Mouse (Mus musculus) embryonic facial prominence, embryonic 11.5 days (tissue): Measurements from ENCODE around the gene Ost4. TPM values are rescaled to one million over a fixed set of nuclear protein-coding genes. Genes with fewer than 3 reads are reported as not detected.
A peak's percentile ranks its signal among the peaks of the same experiment; 100 is the strongest.

Source experiments
- ATAC-seq: fragments of 200-750 bp; cut with Nextera tagmentation; replicated peaks from 2 replicates; pipeline ENCODE4 v1.8.0; 2017; ENCODE audit warnings: low read depth; ENCODE audit not compliant: insufficient number of reproducible peaks, low FRiP score, low TSS enrichment
- DNase-seq: peaks from one replicate; pipeline ENCODE4 v3.0.0-alpha.2; 2015; ENCODE audit warnings: low spot score
- H3K27ac ChIP-seq: fragments of 300-500 bp; sonication (generic); replicated peaks from 2 replicates; pipeline ENCODE4 v1.5.1; 2014; ENCODE audit warnings: mild to moderate bottlenecking, low read depth, low read length, control low read depth
- H3K27me3 ChIP-seq: fragments of 300-500 bp; sonication (generic); 2 replicates; pipeline ENCODE4 v1.6.1; 2014; ENCODE audit warnings: mild to moderate bottlenecking, low read length, moderate library complexity, mixed read lengths; ENCODE audit not compliant: control insufficient read depth, insufficient read depth
- H3K36me3 ChIP-seq: fragments of 300-500 bp; sonication (generic); replicated peaks from 2 replicates; pipeline ENCODE4 v1.6.1; 2014; ENCODE audit warnings: low read depth, mild to moderate bottlenecking, low read length, moderate library complexity, mixed read lengths; ENCODE audit not compliant: control insufficient read depth, insufficient read depth
- H3K4me1 ChIP-seq: fragments of 300-500 bp; sonication (generic); 2 replicates; pipeline ENCODE4 v1.6.1; 2014; ENCODE audit warnings: low read length, mixed read lengths; ENCODE audit not compliant: control insufficient read depth, insufficient read depth
- H3K4me2 ChIP-seq: fragments of 300-500 bp; sonication (generic); 2 replicates; pipeline ENCODE4 v1.6.1; 2014; ENCODE audit warnings: low read depth, mild to moderate bottlenecking, control low read depth, low read length, moderate library complexity
- H3K4me3 ChIP-seq: fragments of 300-500 bp; sonication (generic); 2 replicates; pipeline ENCODE4 v1.5.1; 2014; ENCODE audit warnings: low read depth, low read length, control low read depth
- H3K9ac ChIP-seq: fragments of 300-500 bp; sonication (generic); replicated peaks from 2 replicates; pipeline ENCODE4 v1.6.1; 2014; ENCODE audit warnings: mild to moderate bottlenecking, control low read depth, low read length
- H3K9me3 ChIP-seq: fragments of 300-500 bp; sonication (generic); replicated peaks from 2 replicates; pipeline ENCODE4 v1.6.1; 2016; ENCODE audit warnings: mild to moderate bottlenecking, low read length, inconsistent platforms, mixed read lengths; ENCODE audit not compliant: control insufficient read depth
- WGBS: fragments of 180-500 bp; shearing (Covaris S2); extraction: QIAGEN DNeasy Blood & Tissue Kit; methylation state at CpG from one replicate; pipeline ENCODE4 v1.1.7; 2014; 5-methylcytosine and 5-hydroxymethylcytosine counted together
- polyA plus RNA-seq: library from polyadenylated mRNA; unstranded; fragments of >200 nt; fragmentation: Nextera tagmentation; extraction: Ambion mirVana; gene quantifications from 2 replicates; pipeline ENCODE4 v1.2.1, GENCODE M21; 2014

Gene Ost4
- polyA plus RNA-seq, 1 experiment from 2014 or later: 347 TPM

DNA sequence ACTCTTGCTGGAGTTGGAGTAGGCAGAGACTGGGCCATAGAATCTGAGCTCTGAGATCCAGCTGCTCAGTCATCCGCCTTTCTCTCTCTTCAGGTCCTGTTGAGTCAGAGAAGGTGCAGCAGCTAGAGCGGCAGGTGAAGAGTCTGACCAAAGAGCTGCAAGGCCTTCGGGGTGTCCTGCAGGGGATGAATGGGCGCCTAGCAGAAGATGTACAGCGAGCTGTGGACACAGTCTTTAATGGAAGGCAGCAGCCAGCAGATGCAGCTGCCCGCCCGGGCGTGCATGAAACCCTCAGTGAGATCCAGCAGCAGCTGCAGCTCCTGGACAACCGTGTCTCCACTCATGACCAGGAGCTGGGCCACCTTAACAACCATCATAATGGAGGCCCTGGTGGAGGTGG lies 9.3 kb upstream of the Ost4 start:
- Histone ChIP-seq H3K4me1 (peaks cover 7% of the 10 kb centered on the region; the same call in 1 of the 2 replicates), H3K27me3 (no peaks in the 10 kb centered on the region), H3K9ac (no peak overlapping the region), H3K9me3 (no peaks in the 10 kb centered on the region), H3K27ac (no peak overlapping the region), H3K36me3 (peaks cover 8% of the 10 kb centered on the region), H3K4me3 (no peak overlapping the region), H3K4me2 (no peak overlapping the region)
- WGBS: 94% methylated on average over 9 of the region's 9 CpGs
- no peak for DNase-seq
- ATAC-seq: no peak

DNA sequence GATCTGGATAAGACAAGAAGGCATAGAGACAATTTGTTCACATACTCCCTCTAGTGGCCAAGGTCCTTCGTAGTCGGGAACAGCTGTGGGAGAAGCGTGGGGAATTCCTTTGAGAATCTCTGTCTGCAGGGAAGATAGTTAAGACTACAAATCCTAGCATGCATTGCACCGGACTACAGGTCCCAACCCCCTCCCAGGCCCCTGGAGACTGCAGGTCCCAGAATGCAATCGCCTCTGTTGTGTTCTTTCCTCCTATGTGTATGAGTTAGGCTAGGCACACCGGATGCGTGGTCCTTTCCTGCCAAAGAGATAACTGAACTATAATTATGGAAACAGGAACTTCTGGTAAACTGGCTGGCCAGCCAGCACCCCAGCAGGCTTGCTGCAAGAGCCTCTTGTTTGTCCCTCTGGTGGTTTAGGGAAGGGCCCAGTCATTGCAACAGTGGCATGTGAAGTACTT lies 8.4 kb upstream of the Ost4 start:
- Histone ChIP-seq H3K27me3 (no peaks in the 10 kb centered on the region), H3K4me2 (peak overlapping the region; percentile 89), H3K36me3 (peaks cover 8% of the 10 kb centered on the region), H3K27ac (peak overlapping the region; percentile 81; the same call in 1 of the 2 replicates), H3K9me3 (no peaks in the 10 kb centered on the region), H3K4me3 (peak overlapping the region; percentile 60), H3K4me1 (peaks cover 7% of the 10 kb centered on the region), H3K9ac (no peak overlapping the region; the same call in 1 of the 2 replicates)
- 7% methylated on average over 7 of the region's 7 CpGs for WGBS
- DNase-seq (peak; percentile 98), ATAC-seq (peak; percentile 40; the same call in 1 of the 2 replicates)

GRCm38 (mm10) chr5:30915456-30915855 lies 7.9 kb upstream of the Ost4 start:
- H3K9ac ChIP-seq: peak overlapping the region; percentile 74
- peak overlapping the region; percentile 60 for H3K4me3 ChIP-seq
- H3K36me3 ChIP-seq: peaks cover 8% of the 10 kb centered on the region
- 54% methylated on average over 9 of the region's 9 CpGs for WGBS
- peaks cover 7% of the 10 kb centered on the region for H3K4me1 ChIP-seq
- H3K9me3 ChIP-seq: no peaks in the 10 kb centered on the region
- H3K27me3 ChIP-seq: no peaks in the 10 kb centered on the region
- peak overlapping the region; percentile 89 for H3K4me2 ChIP-seq
- H3K27ac ChIP-seq: peak overlapping the region; percentile 81
- DNase-seq (no peak), ATAC-seq (peak; percentile 22)

GRCm38 (mm10) chr5:30914849-30915248 lies 7.3 kb upstream of the Ost4 start:
- peak overlapping the region; percentile 89 for H3K4me2 ChIP-seq
- peaks cover 7% of the 10 kb centered on the region for H3K4me1 ChIP-seq
- no peaks in the 10 kb centered on the region for H3K27me3 ChIP-seq
- H3K4me3 ChIP-seq: peak overlapping the region; percentile 60
- peak overlapping the region; percentile 94 for H3K27ac ChIP-seq
- H3K9me3 ChIP-seq: no peaks in the 10 kb centered on the region
- DNase-seq (no peak), ATAC-seq (no peak)
- 50% methylated on average over 6 of the region's 6 CpGs for WGBS
- H3K9ac ChIP-seq: peak overlapping the region; percentile 74
- peaks cover 5% of the 10 kb centered on the region for H3K36me3 ChIP-seq

DNA sequence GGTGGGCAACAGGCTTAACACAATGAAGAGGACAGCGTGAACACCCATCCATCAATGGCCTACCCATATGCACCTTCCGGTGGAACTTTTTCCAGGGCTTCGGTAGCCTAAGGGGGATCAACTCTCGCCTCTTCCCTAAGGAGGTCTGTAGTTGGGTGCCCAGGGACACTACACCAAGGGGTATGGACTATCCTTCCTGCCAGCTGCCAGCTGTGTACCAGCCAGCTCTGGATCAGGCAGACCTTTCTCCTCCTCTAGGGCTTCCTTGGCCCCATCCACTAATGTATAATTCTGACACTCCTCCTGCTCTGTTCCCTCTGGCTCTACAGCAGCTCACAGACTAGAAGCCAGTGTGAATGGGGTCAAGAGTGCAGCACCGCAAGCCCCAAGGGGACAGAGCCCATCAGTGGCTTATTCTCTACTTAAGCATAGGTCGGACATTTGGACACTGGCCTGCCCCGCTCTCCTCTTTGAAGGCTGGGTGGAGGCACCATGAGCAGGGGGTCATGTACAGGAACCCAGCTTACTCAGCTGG lies 6.6 kb upstream of the Ost4 start:
- Histone ChIP-seq H3K27me3 (no peaks in the 10 kb centered on the region), H3K4me1 (peaks cover 7% of the 10 kb centered on the region), H3K9ac (peak overlapping the region; percentile 74), H3K4me2 (peak overlapping the region; percentile 89), H3K27ac (peak overlapping the region; percentile 94), H3K4me3 (peak overlapping the region; percentile 60), H3K9me3 (no peaks in the 10 kb centered on the region), H3K36me3 (peaks cover 5% of the 10 kb centered on the region)
- WGBS: 23% methylated on average over 7 of the region's 7 CpGs
- no peak for DNase-seq
- ATAC-seq: no peak

GRCm38 (mm10) chr5:30913060-30913841 lies 5.7 kb upstream of the Ost4 start, which contains the start of gene Emilin1:
Gene Emilin1 (plus strand): TSS chr5:30913402.
- Histone ChIP-seq H3K4me1 (peaks cover 10% of the 10 kb centered on the region), H3K27me3 (no peaks in the 10 kb centered on the region), H3K36me3 (no peaks in the 10 kb centered on the region; the same call in 1 of the 2 replicates), H3K4me3 (peak within 1 kb of the TSS; percentile 60), H3K9ac (peak within 1 kb of the TSS; percentile 74), H3K9me3 (no peaks in the 10 kb centered on the region), H3K27ac (peak within 1 kb of the TSS; percentile 94), H3K4me2 (peak within 1 kb of the TSS; percentile 89)
- DNase-seq (peak; percentile 94), ATAC-seq (peak; percentile 70)
- 11% methylated on average over 11 of the region's 13 CpGs for WGBS

- Histone ChIP-seq H3K4me2 (no peak overlapping the region), H3K4me1 (peaks cover 13% of the 10 kb centered on the region), H3K27me3 (no peaks in the 10 kb centered on the region), H3K9me3 (no peaks in the 10 kb centered on the region), H3K27ac (peak overlapping the region; percentile 94), H3K9ac (peak overlapping the region; percentile 74), H3K4me3 (no peak overlapping the region), H3K36me3 (no peaks in the 10 kb centered on the region; the same call in 1 of the 2 replicates)
- peak; percentile 33 for DNase-seq
- WGBS: 42% methylated on average over 5 of the region's 5 CpGs
- ATAC-seq: no peak
Measured at GRCm38 (mm10) chr5:30912156-30912555, 4.6 kb upstream of the Ost4 start.

DNA sequence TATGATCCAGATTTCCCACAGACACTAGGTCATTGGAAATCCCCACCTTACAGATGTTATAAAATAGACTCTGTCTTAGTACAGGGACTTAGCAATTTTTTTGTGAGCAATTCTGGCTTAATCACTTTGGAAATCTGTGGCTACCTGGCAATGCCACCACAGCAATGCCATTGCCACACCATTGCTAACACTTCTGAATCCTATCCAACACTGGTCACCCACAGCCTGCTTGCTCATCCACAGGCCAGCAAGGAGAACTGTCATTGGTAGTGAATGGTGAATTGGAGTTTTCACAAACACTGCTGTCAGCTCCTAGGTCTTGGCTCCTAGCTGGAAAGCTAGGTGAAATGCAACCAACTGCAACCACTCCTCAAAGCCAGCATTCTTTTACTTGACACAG lies 2.9 kb upstream of the Ost4 start:
- no peak for DNase-seq
- Histone ChIP-seq H3K9ac (no peak overlapping the region), H3K36me3 (peaks cover 3% of the 10 kb centered on the region; the same call in 1 of the 2 replicates), H3K4me3 (no peak overlapping the region), H3K27ac (no peak overlapping the region), H3K4me1 (peaks cover 18% of the 10 kb centered on the region), H3K27me3 (no peaks in the 10 kb centered on the region), H3K9me3 (no peaks in the 10 kb centered on the region), H3K4me2 (no peak overlapping the region)
- no peak for ATAC-seq
